Mouse (Mus musculus) spleen, adult 2 months (tissue): ENCODE data around the gene Angptl4. TPM values are rescaled to one million over a fixed set of nuclear protein-coding genes. Genes with fewer than 3 reads are reported as not detected.
A peak's percentile ranks its signal among the peaks of the same experiment; 100 is the strongest.
"Not testable (repeated sequence)": the region's sequence is repeated elsewhere in the genome, so short reads cannot be mapped to it uniquely, and the experiment has no call there.

Experiments used
- DNase-seq, 2 experiments: peaks; one replicate each; pipeline versions ENCODE4 v3.0.0 to v3.0.0-alpha.2; 2012 to 2021; ENCODE audit warnings: low spot score in 2 of 2, low read depth in 1 of 2
- H3K27ac ChIP-seq: fragments of 200-500 bp; 2 replicates; pipeline ENCODE4 v1.5.1; 2012; ENCODE audit warnings: low read length, inconsistent platforms; ENCODE audit not compliant: insufficient read depth
- H3K27me3 ChIP-seq: fragments of 200-500 bp; 2 replicates; pipeline ENCODE4 v1.6.1; 2012; ENCODE audit warnings: mild to moderate bottlenecking, moderate library complexity, low read length, inconsistent platforms; ENCODE audit not compliant: control insufficient read depth, insufficient read depth
- H3K36me3 ChIP-seq: fragments of 200-500 bp; 2 replicates; pipeline ENCODE4 v1.6.1; 2012; ENCODE audit warnings: mild to moderate bottlenecking, low read length, inconsistent platforms; ENCODE audit not compliant: control insufficient read depth, insufficient read depth
- H3K4me1 ChIP-seq: fragments of 200-500 bp; 2 replicates; pipeline ENCODE4 v1.6.1; 2011; ENCODE audit warnings: inconsistent platforms; ENCODE audit not compliant: control insufficient read depth, insufficient read depth, insufficient read length
- H3K4me3 ChIP-seq: fragments of 200-500 bp; 2 replicates; pipeline ENCODE4 v1.5.1; 2011; ENCODE audit warnings: mild to moderate bottlenecking, inconsistent platforms; ENCODE audit not compliant: insufficient read depth, insufficient read length; ENCODE audit errors: extremely low read depth
- CTCF ChIP-seq: fragments of 200-500 bp; IDR thresholded peaks from 2 replicates; pipeline ENCODE4 v1.5.1; 2011; ENCODE audit warnings: mild to moderate bottlenecking, inconsistent platforms; ENCODE audit not compliant: insufficient read depth, insufficient read length, insufficient replicate concordance; ENCODE audit errors: extremely low read depth
- POLR2A ChIP-seq: fragments of 200-500 bp; IDR thresholded peaks from 2 replicates; pipeline ENCODE4 v1.6.1; 2011; ENCODE audit warnings: low read depth, low read length, inconsistent platforms
- WGBS: fragments of 180-500 bp; shearing (Covaris S2); methylation state at CpG from one replicate; pipeline ENCODE4 v1.1.7; 2018; 5-methylcytosine and 5-hydroxymethylcytosine counted together
- polyA plus RNA-seq: library from polyadenylated mRNA; depleted of rRNA; stranded (reverse); fragments of >200 nt; gene quantifications from 2 replicates; pipeline ENCODE4 v1.2.3, GENCODE M21; 2012

The Angptl4 gene
- polyA plus RNA-seq, 1 experiment: 15.6 TPM

DNA sequence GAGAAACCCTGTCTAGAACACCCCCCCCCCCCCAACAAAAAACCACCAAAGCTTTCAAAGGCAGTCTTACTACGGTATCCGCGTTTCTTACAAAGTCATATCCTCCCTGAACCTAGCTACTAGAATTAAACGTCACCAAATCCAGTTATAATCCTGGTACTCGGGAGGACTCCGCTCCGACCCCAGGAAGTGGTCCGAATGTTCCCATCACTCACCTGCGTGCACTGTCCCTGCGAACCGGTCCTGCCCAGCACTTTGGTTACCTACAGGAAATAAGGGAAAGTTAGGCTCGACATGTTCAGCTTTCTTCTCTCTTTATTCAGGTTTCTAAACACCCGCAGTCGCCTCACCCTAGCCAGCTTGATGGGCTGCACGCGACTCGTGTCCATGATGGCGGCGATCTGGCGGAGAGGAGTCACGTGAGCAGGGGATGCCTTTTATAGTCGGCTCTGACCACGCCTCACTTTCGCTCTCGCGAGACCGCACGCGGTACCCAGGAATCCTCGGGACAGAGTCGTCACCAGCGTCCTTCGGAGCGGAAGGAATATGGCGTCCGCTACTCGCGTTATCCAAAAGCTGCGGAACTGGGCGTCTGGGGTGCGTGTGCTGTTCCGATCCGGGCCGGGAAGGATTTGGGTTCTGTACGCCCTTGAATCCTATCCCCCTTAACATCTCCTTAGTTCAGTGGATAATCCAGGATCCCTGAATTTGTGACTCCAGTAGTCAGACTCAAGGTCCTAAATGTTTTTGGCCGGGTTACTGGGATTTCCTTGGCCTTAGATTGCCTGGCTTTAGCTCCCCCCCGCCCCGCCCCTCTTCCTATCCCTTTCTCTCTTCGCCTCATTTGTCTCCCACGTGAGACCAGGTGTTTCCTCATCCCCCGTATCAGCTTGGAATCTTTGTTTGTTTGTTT lies 42.7 kb upstream of the Angptl4 start, which contains the start of the genes Rps28 and Ndufa7:
Rps28 (minus strand) TSS at position 479 of the 913 bp plus-strand sequence.
Ndufa7 (plus strand) TSS at position 489 of the 913 bp plus-strand sequence.
- H3K36me3 ChIP-seq: peaks cover 15% of the 10 kb centered on the region
- under 1% methylated on average over 51 of the region's 51 CpGs for WGBS

DNA sequence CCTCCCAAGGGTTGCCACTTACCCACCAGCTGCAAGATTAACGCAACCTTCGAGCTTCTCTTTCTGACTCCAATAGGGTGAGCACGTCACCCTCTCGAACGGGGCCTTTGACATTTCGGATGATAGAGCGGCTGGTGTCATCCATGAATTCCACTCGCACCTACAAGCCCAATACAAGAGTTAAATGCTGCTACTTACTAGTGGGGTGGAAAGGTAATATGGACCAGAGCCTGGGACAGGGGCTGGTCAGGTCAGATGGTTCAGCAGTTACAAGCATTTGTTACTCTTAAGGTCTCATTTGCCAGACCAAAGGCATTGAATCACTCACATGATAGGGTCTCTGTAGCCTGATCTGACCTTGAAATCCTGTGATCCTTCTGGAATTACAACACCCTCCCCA lies 41.5 kb upstream of the Angptl4 start:
- H3K27me3 ChIP-seq, DNase-seq, H3K4me3 ChIP-seq, H3K27ac ChIP-seq: not testable (repeated sequence)
- WGBS: 80% methylated on average over 8 of the region's 8 CpGs
- peaks cover 13% of the 10 kb centered on the region for H3K36me3 ChIP-seq
- H3K4me1 ChIP-seq: peaks cover 13% of the 10 kb centered on the region

More for the DNA sequence above, 42.7 kb upstream of the Angptl4 start, which contains the start of the genes Rps28 and Ndufa7:
- DNase-seq: peak; percentile 94 to 95
- peak within 1 kb of the TSS; percentile 85 for H3K4me3 ChIP-seq
- H3K4me1 ChIP-seq: peaks cover 9% of the 10 kb centered on the region; the same call in 1 of the 2 replicates
- peak within 1 kb of the TSS; percentile 59; the same call in 1 of the 2 replicates for H3K27ac ChIP-seq
- no peaks in the 10 kb centered on the region for H3K27me3 ChIP-seq
- TF ChIP-seq POLR2A (no peak; the same call in none of the 2 replicates), CTCF (no peak)

- DNase-seq: no peak
- 80% methylated on average over 1 of the region's 1 CpGs for WGBS
- no peak overlapping the region for H3K27ac ChIP-seq
- peaks cover 13% of the 10 kb centered on the region for H3K36me3 ChIP-seq
- H3K27me3 ChIP-seq: no peaks in the 10 kb centered on the region
- no peak for TF ChIP-seq CTCF
- TF ChIP-seq POLR2A: no peak
- H3K4me1 ChIP-seq: peaks cover 17% of the 10 kb centered on the region
- H3K4me3 ChIP-seq: no peak overlapping the region
Measured at GRCm38 (mm10) chr17:33822436-33822959, 40.9 kb upstream of the Angptl4 start.

DNA sequence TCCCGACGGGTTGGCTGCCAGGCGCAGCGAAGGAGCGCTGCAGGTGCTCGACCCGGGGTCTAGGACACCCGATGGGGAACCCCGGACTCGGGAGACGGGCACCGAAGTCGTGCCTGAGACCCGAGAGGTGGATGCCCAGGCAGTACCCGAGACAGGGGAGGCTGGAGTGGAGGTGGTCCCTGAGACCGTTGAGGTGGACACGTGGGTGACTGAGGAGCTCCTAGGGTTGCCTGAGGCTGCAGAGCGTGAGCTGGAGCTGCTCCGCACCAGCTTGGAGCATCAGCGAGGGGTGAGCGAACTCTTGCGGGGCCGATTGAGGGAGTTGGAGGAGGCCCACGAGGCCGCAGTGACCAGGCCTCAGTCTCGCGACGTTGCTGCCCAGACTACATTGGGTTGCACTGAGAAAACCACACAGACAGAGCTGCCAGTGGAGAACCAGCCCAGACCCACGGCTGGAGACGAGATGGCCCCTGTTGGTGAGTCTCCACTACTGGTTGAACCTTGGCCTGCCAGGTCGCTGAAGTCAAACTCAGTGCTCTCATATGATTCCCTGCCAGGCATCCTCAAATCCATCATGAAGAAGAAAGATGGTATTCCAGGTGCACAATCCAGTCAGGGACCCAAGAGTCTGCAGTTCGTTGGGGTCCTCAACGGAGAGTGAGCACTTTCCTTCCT lies 36.5 kb upstream of the Angptl4 start:
- no peaks in the 10 kb centered on the region for H3K27me3 ChIP-seq
- H3K27ac ChIP-seq: no peak overlapping the region
- H3K4me1 ChIP-seq: peaks cover 8% of the 10 kb centered on the region
- TF ChIP-seq POLR2A (no peak), CTCF (no peak)
- H3K4me3 ChIP-seq: peak overlapping the region; percentile 72
- peaks cover 13% of the 10 kb centered on the region for H3K36me3 ChIP-seq
- WGBS: 22% methylated on average over 33 of the region's 33 CpGs
- no peak for DNase-seq

- peak; percentile 68 to 78 for DNase-seq
- Histone ChIP-seq H3K27ac (peak overlapping the region; percentile 57), H3K4me1 (peaks cover 8% of the 10 kb centered on the region), H3K27me3 (no peaks in the 10 kb centered on the region), H3K4me3 (peak overlapping the region; percentile 72), H3K36me3 (peaks cover 9% of the 10 kb centered on the region)
- WGBS: under 1% methylated on average over 89 of the region's 89 CpGs
- TF ChIP-seq POLR2A (no peak; the same call in 1 of the 2 replicates), CTCF (no peak)
Measured at GRCm38 (mm10) chr17:33817184-33817968, 35.7 kb upstream of the Angptl4 start.

- WGBS: 48% methylated on average over 5 of the region's 5 CpGs
- Histone ChIP-seq H3K36me3 (peaks cover 3% of the 10 kb centered on the region), H3K27me3 (no peaks in the 10 kb centered on the region), H3K4me3 (no peak overlapping the region; the same call in 1 of the 2 replicates), H3K27ac (peak overlapping the region; percentile 57; the same call in 1 of the 2 replicates), H3K4me1 (peaks cover 8% of the 10 kb centered on the region)
- no peak for DNase-seq
- TF ChIP-seq CTCF (no peak), POLR2A (no peak)
Measured at GRCm38 (mm10) chr17:33816612-33817011, 35.0 kb upstream of the Angptl4 start.
